Mouse (Mus musculus): Measurements from ENCODE around the gene Ccdc171. TPM values are rescaled to one million over a fixed set of nuclear protein-coding genes. Genes with fewer than 3 reads are reported as not detected.

The Ccdc171 gene
- polyA plus RNA-seq, 1 experiment = 6.6 TPM

GRCm38 (mm10) chr4:83798674-83799430, 273.5 kb downstream of the Ccdc171 start:
- 77% methylated on average over 21 of the region's 21 CpGs for WGBS
- Histone ChIP-seq H3K4me1 (ENCODE audit: control insufficient read depth, insufficient read depth, low read length) (peaks cover 2% of the 10 kb centered on the region; the same call in 1 of the 2 replicates), H3K27ac (ENCODE audit: control insufficient read depth, insufficient read depth, low read depth, low read length, poor library complexity) (no peak overlapping the region; the same call in 1 of the 2 replicates), H3K4me3 (replicated peaks; ENCODE audit: control insufficient read depth, low read depth, low read length) (no peak overlapping the region)
- no peak for TF ChIP-seq CTCF (IDR thresholded peaks at IDR 0.05; ENCODE audit: control insufficient read depth, insufficient read depth, low read length)
- no peak for TF ChIP-seq POLR2A (IDR thresholded peaks at IDR 0.05; ENCODE audit: borderline replicate concordance, control insufficient read depth, low read depth, low read length)

- 44% methylated on average over 3 of the region's 3 CpGs for WGBS
- H3K27ac ChIP-seq (ENCODE audit: control insufficient read depth, insufficient read depth, low read depth, low read length, poor library complexity) = no peak overlapping the region
- peaks cover 2% of the 10 kb centered on the region; the same call in 1 of the 2 replicates for H3K4me1 ChIP-seq (ENCODE audit: control insufficient read depth, insufficient read depth, low read length)
- H3K4me3 ChIP-seq (replicated peaks; ENCODE audit: control insufficient read depth, low read depth, low read length) = no peak overlapping the region
- TF ChIP-seq POLR2A (IDR thresholded peaks at IDR 0.05; ENCODE audit: borderline replicate concordance, control insufficient read depth, low read depth, low read length) (no peak), CTCF (IDR thresholded peaks at IDR 0.05; ENCODE audit: control insufficient read depth, insufficient read depth, low read length) (no peak)
Measured at GRCm38 (mm10) chr4:83800402-83800801, 275.1 kb downstream of the Ccdc171 start.

GRCm38 (mm10) chr4:83816925-83817324, 291.6 kb downstream of the Ccdc171 start:
- WGBS = 94% methylated on average over 4 of the region's 4 CpGs
- no peak overlapping the region for H3K4me3 ChIP-seq (replicated peaks; ENCODE audit: control insufficient read depth, low read depth, low read length)
- H3K4me1 ChIP-seq (ENCODE audit: control insufficient read depth, insufficient read depth, low read length) = no peaks in the 10 kb centered on the region
- H3K27ac ChIP-seq (ENCODE audit: control insufficient read depth, insufficient read depth, low read depth, low read length, poor library complexity) = no peak overlapping the region
- TF ChIP-seq CTCF (IDR thresholded peaks at IDR 0.05; ENCODE audit: control insufficient read depth, insufficient read depth, low read length) = no peak
- no peak for TF ChIP-seq POLR2A (IDR thresholded peaks at IDR 0.05; ENCODE audit: borderline replicate concordance, control insufficient read depth, low read depth, low read length)

GRCm38 (mm10) chr4:83829718-83830459, 304.5 kb downstream of the Ccdc171 start:
- WGBS = 85% methylated on average over 4 of the region's 4 CpGs
- Histone ChIP-seq H3K4me1 (ENCODE audit: control insufficient read depth, insufficient read depth, low read length) (no peaks in the 10 kb centered on the region), H3K4me3 (replicated peaks; ENCODE audit: control insufficient read depth, low read depth, low read length) (no peak overlapping the region), H3K27ac (ENCODE audit: control insufficient read depth, insufficient read depth, low read depth, low read length, poor library complexity) (no peak overlapping the region)
- TF ChIP-seq CTCF (IDR thresholded peaks at IDR 0.05; ENCODE audit: control insufficient read depth, insufficient read depth, low read length) (no peak), POLR2A (IDR thresholded peaks at IDR 0.05; ENCODE audit: borderline replicate concordance, control insufficient read depth, low read depth, low read length) (no peak)

GRCm38 (mm10) chr4:83830891-83831880, 305.8 kb downstream of the Ccdc171 start:
- TF ChIP-seq CTCF (IDR thresholded peaks at IDR 0.05; ENCODE audit: control insufficient read depth, insufficient read depth, low read length) (no peak), POLR2A (IDR thresholded peaks at IDR 0.05; ENCODE audit: borderline replicate concordance, control insufficient read depth, low read depth, low read length) (no peak)
- Histone ChIP-seq H3K27ac (ENCODE audit: control insufficient read depth, insufficient read depth, low read depth, low read length, poor library complexity) (no peak overlapping the region), H3K4me3 (replicated peaks; ENCODE audit: control insufficient read depth, low read depth, low read length) (no peak overlapping the region), H3K4me1 (ENCODE audit: control insufficient read depth, insufficient read depth, low read length) (no peaks in the 10 kb centered on the region)
- 88% methylated on average over 13 of the region's 13 CpGs for WGBS

- no peaks in the 10 kb centered on the region for H3K4me1 ChIP-seq (ENCODE audit: control insufficient read depth, insufficient read depth, low read length)
- WGBS = 77% methylated on average over 2 of the region's 2 CpGs
- H3K4me3 ChIP-seq (replicated peaks; ENCODE audit: control insufficient read depth, low read depth, low read length) = no peak overlapping the region
- no peak overlapping the region for H3K27ac ChIP-seq (ENCODE audit: control insufficient read depth, insufficient read depth, low read depth, low read length, poor library complexity)
- TF ChIP-seq POLR2A (IDR thresholded peaks at IDR 0.05; ENCODE audit: borderline replicate concordance, control insufficient read depth, low read depth, low read length) (no peak), CTCF (IDR thresholded peaks at IDR 0.05; ENCODE audit: control insufficient read depth, insufficient read depth, low read length) (no peak)
Measured at GRCm38 (mm10) chr4:83839077-83839476, 313.7 kb downstream of the Ccdc171 start.

- Histone ChIP-seq H3K4me3 (replicated peaks; ENCODE audit: control insufficient read depth, low read depth, low read length) (no peak overlapping the region), H3K4me1 (ENCODE audit: control insufficient read depth, insufficient read depth, low read length) (no peaks in the 10 kb centered on the region), H3K27ac (ENCODE audit: control insufficient read depth, insufficient read depth, low read depth, low read length, poor library complexity) (no peak overlapping the region)
- no peak for TF ChIP-seq POLR2A (IDR thresholded peaks at IDR 0.05; ENCODE audit: borderline replicate concordance, control insufficient read depth, low read depth, low read length)
- no peak for TF ChIP-seq CTCF (IDR thresholded peaks at IDR 0.05; ENCODE audit: control insufficient read depth, insufficient read depth, low read length)
- 84% methylated on average over 7 of the region's 7 CpGs for WGBS
Measured at GRCm38 (mm10) chr4:83846304-83846703, 321.0 kb downstream of the Ccdc171 start.
